Mouse (Mus musculus) hematopoietic stem cell, adult 5-6 weeks (primary cell): Measurements from ENCODE around the gene Taf9. TPM values are rescaled to one million over a fixed set of nuclear protein-coding genes. Genes with fewer than 3 reads are reported as not detected.

ENCODE experiments used
- ATAC-seq, 2 experiments: fragments of 125-278 bp in 1 of 2; replicated peaks in 1 of 2; 2 replicates each; pipeline ENCODE4 v1.8.0; 2016 to 2017; ENCODE audit warnings: inconsistent platforms in 2 of 2, mild to moderate bottlenecking in 2 of 2, moderate number of reproducible peaks in 2 of 2, low read depth in 1 of 2, moderate TSS enrichment in 1 of 2; ENCODE audit not compliant: low FRiP score in 2 of 2, poor library complexity in 2 of 2, severe bottlenecking in 2 of 2, insufficient read depth in 1 of 2, low TSS enrichment in 1 of 2
- total RNA-seq: library from RNA; stranded (forward); fragments of 172-1452, 232-1000 nt; gene quantifications from 2 replicates; pipeline ENCODE4 v1.2.3, GENCODE M21; 2017

Taf9 gene
- 13.8 and 18.1 TPM in 2 replicates for total RNA-seq

DNA sequence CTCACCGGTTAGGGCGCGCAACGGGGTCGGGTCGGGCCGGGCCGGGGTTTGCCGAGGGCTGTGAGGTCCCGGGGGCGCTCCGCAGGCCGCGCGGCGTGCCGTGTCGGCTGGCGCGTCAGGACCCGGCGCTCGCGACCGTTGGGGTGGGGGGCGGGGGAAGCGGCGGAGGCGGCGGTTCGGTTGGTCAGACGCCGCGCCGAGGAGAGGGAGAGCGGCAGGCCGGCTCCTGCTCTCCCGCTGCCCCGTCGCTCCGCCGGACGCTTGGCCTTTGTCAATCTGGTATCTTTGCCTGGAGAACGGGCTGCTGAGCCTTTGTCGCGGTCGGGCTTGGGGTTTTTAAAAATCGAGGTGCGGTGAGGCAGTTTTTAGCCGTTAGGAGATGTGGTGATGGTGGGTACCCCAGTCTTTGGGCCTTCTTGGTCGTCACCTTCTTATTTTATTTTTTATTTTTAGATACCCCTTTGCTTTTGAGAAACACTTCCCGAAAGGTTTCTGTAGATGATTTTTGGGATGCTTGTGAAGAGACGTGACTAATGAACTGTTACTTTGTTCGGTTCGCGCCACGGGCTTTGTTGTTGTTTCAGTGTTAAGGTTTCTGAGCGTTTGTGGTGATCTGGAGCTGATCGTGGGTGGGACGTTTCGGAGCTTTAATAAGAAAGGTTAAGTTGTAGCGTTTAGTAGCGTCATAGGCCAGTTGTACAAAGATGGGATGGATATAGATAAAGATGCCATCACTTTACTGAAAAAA lies at the start of gene Taf9:
Gene Taf9 (plus strand): TSS at position 141 of the 748 bp plus-strand sequence.
- 0 out of 4 replicates have a peak, but pooled peaks of 1 of the 2 experiments have one; percentile 5 for ATAC-seq

DNA sequence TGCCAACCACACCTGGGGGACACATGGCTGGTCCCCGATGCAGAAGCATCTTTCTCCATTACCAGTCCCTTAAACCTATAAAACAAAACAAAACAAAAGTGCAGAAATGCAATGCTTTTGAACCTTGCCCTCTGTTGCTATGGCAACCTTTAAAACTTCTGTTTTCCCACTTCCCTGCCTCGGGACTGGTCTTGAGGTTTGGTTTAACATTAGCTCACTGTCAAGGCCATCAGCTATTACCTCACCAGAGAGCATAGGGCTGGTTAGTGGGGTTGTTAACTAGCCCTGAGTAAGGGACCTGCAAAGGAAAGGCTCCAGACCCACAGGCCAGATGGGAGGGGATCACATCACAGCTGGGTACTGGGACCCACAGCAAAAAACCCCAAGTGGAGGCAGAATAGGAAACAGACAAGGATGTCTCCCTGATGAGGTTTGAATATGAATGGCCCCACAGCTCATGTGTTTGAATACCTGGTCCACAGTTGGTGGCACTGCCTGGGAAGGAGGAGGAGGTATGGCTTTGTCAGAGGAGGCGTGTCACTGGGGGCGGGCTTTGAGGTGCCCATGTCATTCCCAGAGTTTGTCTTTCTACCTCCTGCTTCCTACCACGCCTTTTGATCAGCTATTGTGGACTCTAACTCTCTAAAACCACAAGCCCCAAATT lies 49.0 kb upstream of the Taf9 start:
- ATAC-seq: no peak

- no peak for ATAC-seq
Observed at GRCm38 (mm10) chr13:100603031-100603737, 48.2 kb upstream of the Taf9 start.

DNA sequence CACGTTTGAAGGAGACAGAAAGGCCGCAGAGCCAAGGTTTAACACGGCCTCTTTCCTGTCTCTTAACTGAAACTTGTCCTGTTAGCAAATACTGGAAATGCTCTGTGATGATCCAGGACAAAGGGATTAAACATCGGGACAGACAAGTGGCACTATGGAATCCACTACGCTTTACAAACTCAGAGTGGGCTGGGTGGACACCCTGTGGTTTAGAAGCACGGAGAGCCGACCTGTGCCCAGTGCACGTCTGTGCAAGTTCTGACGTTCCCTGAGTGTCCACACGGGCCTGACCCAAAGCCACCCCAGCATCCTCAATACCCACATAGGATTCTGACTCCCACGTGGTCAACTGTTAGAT lies 47.7 kb upstream of the Taf9 start:
- ATAC-seq: no peak

DNA sequence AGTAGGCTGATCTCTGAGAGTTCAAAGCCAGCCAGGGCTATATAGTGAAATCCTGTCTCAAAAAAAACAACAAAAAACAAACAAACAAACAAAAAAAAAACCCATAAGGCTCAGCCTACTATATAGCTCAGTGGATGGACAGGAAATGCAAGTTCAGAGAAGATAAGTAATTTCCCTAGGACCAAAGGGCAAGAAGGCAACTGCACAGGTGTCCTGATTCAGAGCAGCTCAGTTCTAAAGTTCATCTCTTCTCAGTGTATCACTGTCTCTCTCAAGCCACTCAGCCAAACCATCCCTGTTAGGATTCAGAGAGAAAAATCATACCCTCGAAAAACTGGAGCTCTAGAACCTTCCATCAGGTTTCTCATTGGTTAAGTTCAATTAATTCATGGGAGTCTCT lies 45.5 kb upstream of the Taf9 start:
- ATAC-seq: no peak

DNA sequence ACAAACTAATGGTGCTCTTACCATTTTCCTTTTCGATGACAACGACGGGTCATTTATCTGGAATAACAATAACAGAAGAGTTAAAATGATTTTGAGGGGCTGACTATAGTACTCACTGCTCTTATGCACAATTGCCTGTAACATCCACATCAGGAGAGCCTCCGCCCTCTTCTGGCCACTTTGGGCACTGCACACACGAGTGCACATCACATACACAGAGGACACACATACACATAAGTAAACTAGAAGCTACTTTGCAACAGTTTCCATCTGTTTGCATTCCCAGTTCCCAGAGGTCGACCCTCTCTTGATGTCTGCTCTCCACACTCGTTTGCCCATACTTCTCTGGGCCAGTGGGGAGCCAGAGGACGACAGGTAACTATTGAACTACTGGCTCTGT lies 43.6 kb upstream of the Taf9 start:
- ATAC-seq: no peak

DNA sequence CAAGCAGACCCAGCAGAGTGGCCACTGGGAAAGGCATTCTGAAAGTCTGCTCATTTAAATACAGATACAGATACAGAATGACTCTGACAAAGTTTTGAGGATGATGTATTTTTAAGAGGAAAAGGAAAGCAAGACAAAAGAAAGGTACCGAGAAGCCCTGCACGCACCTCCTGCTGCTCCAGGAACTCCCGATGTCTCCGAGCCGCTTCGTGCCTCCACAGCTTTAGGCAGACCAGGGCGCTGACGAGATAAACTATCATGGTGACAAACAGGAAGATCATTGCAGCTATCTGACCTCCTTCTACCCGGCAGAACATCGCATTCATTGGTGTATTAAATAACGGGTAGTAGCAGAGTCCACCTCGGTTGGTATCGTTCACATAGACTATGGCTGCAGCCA lies 40.1 kb upstream of the Taf9 start:
- ATAC-seq: no peak

DNA sequence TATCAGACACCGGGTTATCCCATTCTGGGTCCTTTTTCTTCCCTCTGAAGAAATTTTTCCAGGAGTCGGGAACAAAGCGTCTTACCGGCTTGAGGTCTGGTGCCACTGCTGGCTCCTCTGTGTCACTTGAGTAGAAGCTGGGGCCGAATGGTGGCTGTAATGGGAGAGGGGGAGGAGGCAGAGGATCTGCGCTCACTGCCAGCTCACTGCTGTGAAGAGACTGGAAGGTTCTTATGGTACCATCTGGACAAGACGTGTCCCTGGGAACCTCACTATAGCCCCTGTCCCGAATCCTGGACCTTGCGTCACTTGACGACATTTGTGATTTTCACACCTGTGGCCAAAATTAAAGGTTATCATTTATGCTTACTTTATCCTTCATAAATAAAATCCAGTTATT lies 39.1 kb upstream of the Taf9 start:
- no peak for ATAC-seq

DNA sequence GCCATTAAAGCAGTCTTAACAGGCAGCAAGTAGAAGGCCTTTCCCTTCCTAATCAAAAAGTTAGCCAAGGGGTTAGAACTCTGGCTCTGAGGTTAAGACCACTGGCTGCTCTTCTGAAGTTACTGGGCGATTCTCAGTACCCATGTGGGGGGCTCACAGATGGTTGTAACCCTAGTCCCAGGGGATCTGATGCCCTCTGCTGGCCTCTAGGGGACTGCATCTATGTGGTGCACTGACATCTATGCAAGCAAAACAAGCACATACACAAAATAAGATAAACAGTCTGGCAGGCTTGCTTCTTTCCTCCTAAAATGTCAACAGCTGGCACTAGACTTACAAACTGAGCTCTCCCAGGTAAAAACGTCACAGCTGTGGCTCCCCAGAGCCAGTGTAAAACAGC lies 38.5 kb upstream of the Taf9 start:
- no peak for ATAC-seq

DNA sequence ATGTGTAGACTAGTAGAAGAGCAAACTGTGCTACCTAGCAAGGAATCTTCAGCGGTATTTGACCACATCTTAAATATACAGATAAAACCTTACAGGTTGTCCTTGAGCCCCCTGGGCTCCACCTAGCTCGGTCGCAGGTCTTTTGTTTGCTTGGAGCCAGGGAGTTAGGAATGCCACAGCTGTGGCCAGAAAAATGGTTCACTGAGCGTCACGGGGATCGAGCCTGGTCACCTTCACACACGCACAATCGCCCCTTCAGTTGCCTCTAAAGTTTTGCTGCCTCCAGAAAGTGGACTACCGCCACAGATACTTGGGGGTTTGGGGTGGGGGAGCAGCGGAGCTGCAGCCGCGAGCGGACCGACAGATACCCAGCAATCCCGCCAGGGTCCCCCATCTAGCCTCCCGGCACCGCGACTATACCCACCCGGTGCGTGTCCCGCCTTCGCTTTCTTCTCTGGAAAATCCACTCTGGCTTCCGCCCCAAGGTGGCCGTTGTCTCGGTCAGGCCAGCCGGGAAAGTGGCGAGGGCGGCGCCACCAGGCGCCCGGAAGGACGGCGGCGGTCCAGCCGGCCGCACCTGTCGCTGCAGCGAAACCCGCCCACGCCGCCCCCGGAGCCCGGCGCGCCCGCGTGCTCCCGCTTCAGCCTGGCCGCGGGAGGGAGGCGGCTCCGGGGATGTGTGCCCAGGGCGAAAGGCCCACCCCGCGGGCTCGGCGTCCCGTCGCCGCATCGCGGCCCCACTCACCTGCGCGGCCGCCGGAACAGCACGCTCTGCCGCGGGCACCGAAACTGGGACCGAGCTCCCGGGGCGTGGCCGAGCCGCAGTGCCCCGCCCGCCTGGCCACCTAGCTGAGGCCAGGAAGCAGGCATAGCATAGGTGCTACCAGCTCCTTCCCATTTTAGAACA lies 34.9 kb upstream of the Taf9 start, which contains the start of gene Marveld2:
Gene Marveld2 (minus strand): TSS at position 791 of the 907 bp plus-strand sequence.
- peak; percentile 77 to 83 for ATAC-seq

DNA sequence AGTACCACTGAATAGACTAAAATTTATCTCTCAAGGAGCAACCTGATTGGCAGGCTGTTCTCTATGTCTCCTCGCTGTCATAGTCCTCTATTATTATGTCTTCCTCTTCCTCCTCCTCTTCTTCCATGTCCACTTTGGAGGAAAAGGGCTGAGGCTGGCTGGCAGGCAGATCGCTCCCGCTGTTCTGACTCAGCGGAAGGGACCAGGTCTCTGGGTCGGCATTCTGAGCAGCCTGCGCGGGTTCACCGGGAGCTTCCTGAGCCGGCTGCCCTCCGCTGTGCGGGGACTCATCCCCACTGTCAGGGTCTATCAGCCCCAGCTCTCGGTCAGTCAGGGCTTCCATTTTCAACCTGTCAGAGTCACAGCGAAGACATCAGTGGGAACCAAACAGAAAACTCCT lies 33.8 kb upstream of the Taf9 start:
- ATAC-seq: no peak

GRCm38 (mm10) chr13:100622241-100622640 lies 29.1 kb upstream of the Taf9 start:
- ATAC-seq: no peak

GRCm38 (mm10) chr13:100634106-100634691 lies 17.2 kb upstream of the Taf9 start:
- no peak for ATAC-seq

DNA sequence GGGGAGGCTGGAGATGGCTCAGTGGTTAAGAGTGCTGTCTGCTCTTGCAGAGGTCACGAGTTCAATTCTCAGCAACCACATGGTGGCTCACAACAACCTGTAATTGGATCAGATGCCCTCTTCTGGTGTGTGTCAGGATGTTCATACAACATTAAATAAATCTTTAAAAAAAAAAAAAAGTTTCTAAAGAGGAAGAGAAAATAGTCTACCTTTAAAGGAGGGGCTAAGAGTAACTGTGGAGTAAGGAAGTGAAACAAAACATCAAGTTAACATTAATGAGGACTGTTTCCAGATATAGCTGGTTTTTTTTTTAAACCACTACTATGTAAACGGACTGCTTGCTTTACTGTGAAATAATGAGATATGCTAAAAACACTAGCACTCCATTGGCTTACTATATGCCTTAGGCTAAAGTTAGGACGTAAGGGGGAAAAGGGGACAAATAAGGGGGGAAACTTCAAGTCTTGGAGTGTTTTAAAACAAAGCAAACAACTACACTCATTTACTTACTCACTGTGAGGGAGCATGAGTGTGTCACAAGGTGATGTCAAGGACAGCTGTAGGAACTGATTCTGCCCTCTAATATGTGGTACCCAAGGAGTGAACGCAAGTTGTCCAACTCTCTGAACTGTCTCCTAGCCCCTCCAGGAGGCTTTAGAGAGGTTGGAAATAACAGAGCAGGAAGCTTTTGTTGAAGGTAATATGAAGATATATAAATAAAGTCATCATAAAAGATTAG lies 8.7 kb upstream of the Taf9 start:
- no peak for ATAC-seq

GRCm38 (mm10) chr13:100648223-100648622 lies 3.2 kb upstream of the Taf9 start:
- no peak for ATAC-seq

- peak; percentile 91 to 98 for ATAC-seq
Observed at GRCm38 (mm10) chr13:100650550-100651438, 585 bp upstream of the Taf9 start, which contains the start of the genes Ak6 and Rad17. TSS of gene Ak6 (plus strand) at chr13:100650979. TSS of gene Rad17 (minus strand) at chr13:100651051.
